Mouse (Mus musculus) spleen, adult 2 months (tissue): ENCODE measurements around the gene Dnmt3l. TPM values are rescaled to one million over a fixed set of nuclear protein-coding genes. Genes with fewer than 3 reads are reported as not detected.
"Not testable (repeated sequence)": the region's sequence is repeated elsewhere in the genome, so short reads cannot be mapped to it uniquely, and the experiment has no call there.

Experiments used
- DNase-seq, 2 experiments: peaks; one replicate each; pipeline versions ENCODE4 v3.0.0 to v3.0.0-alpha.2; 2012 to 2021; ENCODE audit warnings: low spot score in 2 of 2, low read depth in 1 of 2
- H3K27ac ChIP-seq: fragments of 200-500 bp; 2 replicates; pipeline ENCODE4 v1.5.1; 2012; ENCODE audit warnings: low read length, inconsistent platforms; ENCODE audit not compliant: insufficient read depth
- H3K27me3 ChIP-seq: fragments of 200-500 bp; 2 replicates; pipeline ENCODE4 v1.6.1; 2012; ENCODE audit warnings: mild to moderate bottlenecking, moderate library complexity, low read length, inconsistent platforms; ENCODE audit not compliant: control insufficient read depth, insufficient read depth
- H3K36me3 ChIP-seq: fragments of 200-500 bp; 2 replicates; pipeline ENCODE4 v1.6.1; 2012; ENCODE audit warnings: mild to moderate bottlenecking, low read length, inconsistent platforms; ENCODE audit not compliant: control insufficient read depth, insufficient read depth
- H3K4me1 ChIP-seq: fragments of 200-500 bp; 2 replicates; pipeline ENCODE4 v1.6.1; 2011; ENCODE audit warnings: inconsistent platforms; ENCODE audit not compliant: control insufficient read depth, insufficient read depth, insufficient read length
- H3K4me3 ChIP-seq: fragments of 200-500 bp; 2 replicates; pipeline ENCODE4 v1.5.1; 2011; ENCODE audit warnings: mild to moderate bottlenecking, inconsistent platforms; ENCODE audit not compliant: insufficient read depth, insufficient read length; ENCODE audit errors: extremely low read depth
- CTCF ChIP-seq: fragments of 200-500 bp; IDR thresholded peaks from 2 replicates; pipeline ENCODE4 v1.5.1; 2011; ENCODE audit warnings: mild to moderate bottlenecking, inconsistent platforms; ENCODE audit not compliant: insufficient read depth, insufficient read length, insufficient replicate concordance; ENCODE audit errors: extremely low read depth
- POLR2A ChIP-seq: fragments of 200-500 bp; IDR thresholded peaks from 2 replicates; pipeline ENCODE4 v1.6.1; 2011; ENCODE audit warnings: low read depth, low read length, inconsistent platforms
- WGBS: fragments of 180-500 bp; shearing (Covaris S2); methylation state at CpG from one replicate; pipeline ENCODE4 v1.1.7; 2018; 5-methylcytosine and 5-hydroxymethylcytosine counted together
- polyA plus RNA-seq: library from polyadenylated mRNA; depleted of rRNA; stranded (reverse); fragments of >200 nt; gene quantifications from 2 replicates; pipeline ENCODE4 v1.2.3, GENCODE M21; 2012

Gene Dnmt3l
- polyA plus RNA-seq, 1 experiment = not detected

GRCm38 (mm10) chr10:78090706-78091491 lies 49.2 kb downstream of the Dnmt3l start:
- H3K4me3 ChIP-seq = peak overlapping the region; percentile 31
- no peaks in the 10 kb centered on the region for H3K27me3 ChIP-seq
- no peak for TF ChIP-seq POLR2A
- no peak for TF ChIP-seq CTCF
- H3K4me1 ChIP-seq = peaks cover 43% of the 10 kb centered on the region
- no peaks in the 10 kb centered on the region for H3K36me3 ChIP-seq
- DNase-seq = no peak
- WGBS = 71% methylated on average over 4 of the region's 4 CpGs
- peak overlapping the region; percentile 77 for H3K27ac ChIP-seq

GRCm38 (mm10) chr10:78091865-78092724 lies 50.3 kb downstream of the Dnmt3l start:
- 62% methylated on average over 23 of the region's 23 CpGs for WGBS
- TF ChIP-seq CTCF (no peak), POLR2A (no peak; the same call in 1 of the 2 replicates)
- H3K4me3 ChIP-seq = peak overlapping the region; percentile 42; the same call in 1 of the 2 replicates

GRCm38 (mm10) chr10:78092725-78093029 lies 50.9 kb downstream of the Dnmt3l start:
- Histone ChIP-seq H3K27ac (peak overlapping the region; percentile 79), H3K4me1 (peaks cover 35% of the 10 kb centered on the region), H3K4me3 (peak overlapping the region; percentile 42; the same call in 1 of the 2 replicates), H3K36me3 (no peaks in the 10 kb centered on the region), H3K27me3 (no peaks in the 10 kb centered on the region)
- peak; percentile 91 to 94 for DNase-seq
- TF ChIP-seq POLR2A (no peak), CTCF (no peak)
- 47% methylated on average over 13 of the region's 13 CpGs for WGBS

More at GRCm38 (mm10) chr10:78091865-78092724, 50.3 kb downstream of the Dnmt3l start:
- Histone ChIP-seq H3K27me3 (no peaks in the 10 kb centered on the region), H3K36me3 (no peaks in the 10 kb centered on the region), H3K27ac (peak overlapping the region; percentile 79), H3K4me1 (peaks cover 38% of the 10 kb centered on the region)
- DNase-seq = peak; percentile 52 to 75

- Histone ChIP-seq H3K27ac (no peak overlapping the region), H3K36me3 (no peaks in the 10 kb centered on the region), H3K27me3 (no peaks in the 10 kb centered on the region), H3K4me1 (peaks cover 26% of the 10 kb centered on the region), H3K4me3 (no peak overlapping the region)
- no peak for DNase-seq
- TF ChIP-seq POLR2A (no peak), CTCF (no peak)
Measured at GRCm38 (mm10) chr10:78095221-78095620, 53.5 kb downstream of the Dnmt3l start.

GRCm38 (mm10) chr10:78095954-78096931 lies 54.5 kb downstream of the Dnmt3l start:
- Histone ChIP-seq H3K4me1 (peaks cover 24% of the 10 kb centered on the region), H3K27me3 (no peaks in the 10 kb centered on the region), H3K27ac (peak overlapping the region; percentile 17; the same call in 1 of the 2 replicates), H3K36me3 (no peaks in the 10 kb centered on the region), H3K4me3 (no peak overlapping the region)
- no peak for DNase-seq
- WGBS = 77% methylated on average over 5 of the region's 5 CpGs
- TF ChIP-seq POLR2A (no peak), CTCF (no peak)

- DNase-seq, H3K4me3 ChIP-seq, H3K27ac ChIP-seq, H3K27me3 ChIP-seq, H3K36me3 ChIP-seq: not testable (repeated sequence)
- peaks cover 18% of the 10 kb centered on the region; the same call in 1 of the 2 replicates for H3K4me1 ChIP-seq
Measured at GRCm38 (mm10) chr10:78099860-78100259, 58.1 kb downstream of the Dnmt3l start.
